Mouse (Mus musculus): ENCODE data around the gene Muc1.

- TF ChIP-seq CTCF (IDR thresholded peaks at IDR 0.05; ENCODE audit: low read depth) (no peak), EP300 (IDR thresholded peaks at IDR 0.05; ENCODE audit: low read depth) (no peak)
Observed at GRCm38 (mm10) chr3:89254994-89255393, 26.1 kb downstream of the Muc1 start.

Measured in liver, postnatal 0 days (tissue).